Mouse (Mus musculus) liver, postnatal 0 days (tissue): ENCODE measurements around the gene Asah2.

Experiments
- CTCF ChIP-seq: sonication (generic); IDR thresholded peaks from 2 replicates; pipeline ENCODE4 v1.5.1; 2016; ENCODE audit warnings: antibody characterized with exemption, low read depth
- EP300 ChIP-seq: IDR thresholded peaks from 2 replicates; pipeline ENCODE4 v1.6.1; 2016; ENCODE audit warnings: antibody characterized with exemption, low read depth, mild to moderate bottlenecking

- TF ChIP-seq CTCF (no peak), EP300 (no peak)
Observed at GRCm38 (mm10) chr19:32124155-32124554, 16.1 kb upstream of the Asah2 start.
